Mouse (Mus musculus): ENCODE results near the gene Megf11.

- TF ChIP-seq CTCF (IDR thresholded peaks at IDR 0.05; ENCODE audit: low read depth, low read length) (no peak), GATA1 (IDR thresholded peaks at IDR 0.05; ENCODE audit: borderline replicate concordance, low read length) (no peak), TAL1 (conservative IDR thresholded peaks at IDR 0.05; ENCODE audit: low read depth, low read length) (no peak), GATA2 (IDR thresholded peaks at IDR 0.05; ENCODE audit: borderline replicate concordance, low read depth, low read length) (no peak)
Measured at GRCm38 (mm10) chr9:64528061-64528460, 142.6 kb downstream of the Megf11 start.

Measured in G1E (cell line).